Mouse (Mus musculus) liver, embryonic 16.5 days (tissue): ENCODE results near the gene Stard7. TPM values are rescaled to one million over a fixed set of nuclear protein-coding genes. Genes with fewer than 3 reads are reported as not detected.

ENCODE experiments used
- polyA plus RNA-seq: library from polyadenylated mRNA; unstranded; fragments of >200 nt; fragmentation: Nextera tagmentation; extraction: Ambion mirVana; gene quantifications from 2 replicates; pipeline ENCODE4 v1.2.1, GENCODE M21; 2015

The Stard7 gene
- polyA plus RNA-seq, 1 experiment from 2014 or later: 34.9 TPM

Other genes starting within 250 kb of the Stard7 start
- 47.0 and 49.3 TPM in 2 replicates for gene Blvra, start 199.6 kb upstream of the Stard7 start, polyA plus RNA-seq
- gene Ncaph, start 136.3 kb upstream of the Stard7 start, polyA plus RNA-seq: 54.8 and 60.1 TPM in 2 replicates
- 21.7 and 21.9 TPM in 2 replicates for gene Itpripl1, start 126.8 kb upstream of the Stard7 start, polyA plus RNA-seq
- 0.68 and 0.70 TPM in 2 replicates for gene 1810024B03Rik, start 61.9 kb upstream of the Stard7 start, polyA plus RNA-seq
- 23.3 and 28.2 TPM in 2 replicates for gene Snrnp200, start 61.8 kb upstream of the Stard7 start, polyA plus RNA-seq
- gene Ciao1, start 22.4 kb upstream of the Stard7 start, polyA plus RNA-seq: 34.7 and 39.8 TPM in 2 replicates
- gene Tmem127, start 22.3 kb upstream of the Stard7 start, polyA plus RNA-seq: 10.3 and 10.7 TPM in 2 replicates
- 1.8 and 2.2 TPM in 2 replicates for gene Dusp2, start 65.9 kb downstream of the Stard7 start, polyA plus RNA-seq
- gene Astl, start 68.4 kb downstream of the Stard7 start, polyA plus RNA-seq: not detected in 2 replicates
- gene Adra2b, start 93.0 kb downstream of the Stard7 start, polyA plus RNA-seq: 16.7 and 19.2 TPM in 2 replicates
- 0.28 and 0.38 TPM in 2 replicates for gene Gpat2, start 155.0 kb downstream of the Stard7 start, polyA plus RNA-seq
- 15.6 and 15.8 TPM in 2 replicates for gene Fahd2a, start 174.3 kb downstream of the Stard7 start, polyA plus RNA-seq